Mouse (Mus musculus): ENCODE results near the gene Gria1. TPM values are rescaled to one million over a fixed set of nuclear protein-coding genes. Genes with fewer than 3 reads are reported as not detected.

Gria1 gene
- total and polyA plus RNA-seq, 2 experiments from 2014 or later = 2.1 to 5.6 TPM

GRCm38 (mm10) chr11:57194746-57195145 is 183.6 kb downstream of the Gria1 start:
- no peak overlapping the region for H3K4me3 ChIP-seq (ENCODE audit: low read depth, low read length)
- H3K27me3 ChIP-seq (ENCODE audit: control insufficient read depth, insufficient read depth, low read length) = no peaks in the 10 kb centered on the region
- WGBS = 59% methylated on average over 5 of the region's 5 CpGs
- H3K4me2 ChIP-seq (ENCODE audit: low read depth, low read length) = no peak overlapping the region
- DNase-seq (ENCODE audit: low spot score) (no peak), ATAC-seq (ENCODE audit: insufficient read depth, low read depth) (no peak)
- no peaks in the 10 kb centered on the region for H3K9me3 ChIP-seq (replicated peaks; ENCODE audit: control insufficient read depth, low read length)
- H3K27ac ChIP-seq (ENCODE audit: low read depth) = no peak overlapping the region
- no peaks in the 10 kb centered on the region for H3K36me3 ChIP-seq (replicated peaks; ENCODE audit: control insufficient read depth, insufficient read depth, low read length)
- H3K4me1 ChIP-seq (ENCODE audit: control insufficient read depth, insufficient read depth) = no peaks in the 10 kb centered on the region
- H3K9ac ChIP-seq (replicated peaks; ENCODE audit: low read depth, low read length) = no peak overlapping the region
- TF ChIP-seq CTCF (IDR thresholded peaks at IDR 0.05; ENCODE audit: low read depth) (no peak), EP300 (IDR thresholded peaks at IDR 0.05; ENCODE audit: low read depth) (no peak)

DNA sequence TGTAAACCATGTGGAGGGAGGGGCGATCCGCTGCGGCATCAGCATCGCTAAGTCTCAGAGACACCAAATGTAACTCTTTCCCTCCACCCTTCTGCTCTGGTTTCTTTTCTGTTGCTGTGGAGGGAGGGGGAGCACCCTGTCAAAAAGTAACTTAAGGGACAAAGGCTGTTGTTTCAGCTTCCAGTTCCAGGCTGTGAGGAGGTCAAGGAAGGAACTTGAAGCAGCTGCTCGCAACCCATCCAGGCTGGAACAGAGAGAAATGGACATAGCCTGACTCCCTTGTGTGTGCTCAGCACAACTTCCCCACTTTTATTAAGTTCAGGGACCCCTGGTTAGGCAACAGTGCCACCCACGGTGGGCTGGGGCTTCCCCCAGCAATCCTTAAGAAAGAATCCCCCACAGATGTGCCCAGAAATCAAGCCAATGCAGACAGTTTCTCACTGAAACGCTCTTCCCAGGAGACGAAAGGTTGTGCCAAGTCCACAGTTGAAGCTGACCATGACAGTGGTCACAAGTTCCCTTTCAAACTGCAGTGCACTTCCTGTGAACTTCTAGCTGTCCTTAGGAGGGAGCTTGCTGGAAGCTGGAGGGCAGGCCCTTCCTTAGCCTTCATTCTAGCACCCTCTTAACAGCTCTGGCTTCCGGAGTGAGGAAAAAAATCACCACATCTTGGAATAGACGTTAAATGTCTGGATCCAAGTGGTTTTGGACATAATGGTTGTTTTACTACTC is 190.2 kb downstream of the Gria1 start:
- Histone ChIP-seq H3K9me3 (replicated peaks; ENCODE audit: control insufficient read depth, low read length) (peaks cover 3% of the 10 kb centered on the region; the same call in 1 of the 2 replicates), H3K27ac (ENCODE audit: low read depth) (no peak overlapping the region), H3K27me3 (ENCODE audit: control insufficient read depth, insufficient read depth, low read length) (no peaks in the 10 kb centered on the region), H3K9ac (replicated peaks; ENCODE audit: low read depth, low read length) (no peak overlapping the region), H3K4me2 (ENCODE audit: low read depth, low read length) (no peak overlapping the region), H3K4me3 (ENCODE audit: low read depth, low read length) (no peak overlapping the region), H3K36me3 (replicated peaks; ENCODE audit: control insufficient read depth, insufficient read depth, low read length) (no peaks in the 10 kb centered on the region), H3K4me1 (ENCODE audit: control insufficient read depth, insufficient read depth) (no peaks in the 10 kb centered on the region)
- TF ChIP-seq CTCF (IDR thresholded peaks at IDR 0.05; ENCODE audit: low read depth) = no peak
- TF ChIP-seq EP300 (IDR thresholded peaks at IDR 0.05; ENCODE audit: low read depth) = no peak
- DNase-seq (ENCODE audit: low spot score) = peak; percentile 51
- 52% methylated on average over 10 of the region's 10 CpGs for WGBS
- peak; percentile 47 for ATAC-seq (ENCODE audit: insufficient read depth, low read depth)

DNA sequence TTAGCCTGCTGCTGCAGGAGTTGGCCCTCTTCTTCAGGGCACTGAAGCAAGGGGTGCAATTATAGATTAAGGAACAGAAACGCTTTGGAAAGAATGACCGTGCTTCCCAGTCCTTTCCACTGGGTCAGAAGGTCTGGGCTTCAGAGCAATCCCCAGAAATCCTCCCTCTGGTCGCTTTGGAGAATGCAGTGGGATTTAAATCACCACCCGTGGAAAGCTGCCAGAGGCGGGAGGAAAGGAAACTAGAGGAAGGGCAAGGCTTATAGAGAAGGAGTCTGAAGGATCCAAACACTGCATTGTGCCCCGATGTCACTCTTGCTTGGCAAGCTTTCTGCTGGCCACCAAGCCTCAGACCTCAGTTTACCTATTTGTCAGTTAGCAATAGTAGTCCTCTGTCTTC is 193.2 kb downstream of the Gria1 start:
- H3K27ac ChIP-seq (ENCODE audit: low read depth) = no peak overlapping the region
- ATAC-seq (ENCODE audit: insufficient read depth, low read depth) (no peak), DNase-seq (ENCODE audit: low spot score) (peak; percentile 17)
- H3K9me3 ChIP-seq (replicated peaks; ENCODE audit: control insufficient read depth, low read length) = peaks cover 3% of the 10 kb centered on the region; the same call in 1 of the 2 replicates
- TF ChIP-seq EP300 (IDR thresholded peaks at IDR 0.05; ENCODE audit: low read depth) (no peak), CTCF (IDR thresholded peaks at IDR 0.05; ENCODE audit: low read depth) (no peak)
- H3K27me3 ChIP-seq (ENCODE audit: control insufficient read depth, insufficient read depth, low read length) = no peaks in the 10 kb centered on the region
- H3K36me3 ChIP-seq (replicated peaks; ENCODE audit: control insufficient read depth, insufficient read depth, low read length) = no peaks in the 10 kb centered on the region
- H3K9ac ChIP-seq (replicated peaks; ENCODE audit: low read depth, low read length) = no peak overlapping the region
- H3K4me1 ChIP-seq (ENCODE audit: control insufficient read depth, insufficient read depth) = no peaks in the 10 kb centered on the region
- WGBS = 45% methylated on average over 6 of the region's 6 CpGs
- no peak overlapping the region for H3K4me3 ChIP-seq (ENCODE audit: low read depth, low read length)
- no peak overlapping the region for H3K4me2 ChIP-seq (ENCODE audit: low read depth, low read length)

- no peak for TF ChIP-seq EP300 (IDR thresholded peaks at IDR 0.05; ENCODE audit: low read depth)
- TF ChIP-seq CTCF (IDR thresholded peaks at IDR 0.05; ENCODE audit: low read depth) = no peak
- ATAC-seq (ENCODE audit: insufficient read depth, low read depth) (no peak), DNase-seq (ENCODE audit: low spot score) (no peak)
- Histone ChIP-seq H3K4me1 (ENCODE audit: control insufficient read depth, insufficient read depth) (no peaks in the 10 kb centered on the region), H3K27ac (ENCODE audit: low read depth) (no peak overlapping the region), H3K4me3 (ENCODE audit: low read depth, low read length) (no peak overlapping the region), H3K4me2 (ENCODE audit: low read depth, low read length) (no peak overlapping the region), H3K36me3 (replicated peaks; ENCODE audit: control insufficient read depth, insufficient read depth, low read length) (no peaks in the 10 kb centered on the region), H3K27me3 (ENCODE audit: control insufficient read depth, insufficient read depth, low read length) (no peaks in the 10 kb centered on the region), H3K9ac (replicated peaks; ENCODE audit: low read depth, low read length) (no peak overlapping the region), H3K9me3 (replicated peaks; ENCODE audit: control insufficient read depth, low read length) (peaks cover 3% of the 10 kb centered on the region; the same call in 1 of the 2 replicates)
These were observed 196.1 kb downstream of the Gria1 start for GRCm38 (mm10) chr11:57207260-57207659.

DNA sequence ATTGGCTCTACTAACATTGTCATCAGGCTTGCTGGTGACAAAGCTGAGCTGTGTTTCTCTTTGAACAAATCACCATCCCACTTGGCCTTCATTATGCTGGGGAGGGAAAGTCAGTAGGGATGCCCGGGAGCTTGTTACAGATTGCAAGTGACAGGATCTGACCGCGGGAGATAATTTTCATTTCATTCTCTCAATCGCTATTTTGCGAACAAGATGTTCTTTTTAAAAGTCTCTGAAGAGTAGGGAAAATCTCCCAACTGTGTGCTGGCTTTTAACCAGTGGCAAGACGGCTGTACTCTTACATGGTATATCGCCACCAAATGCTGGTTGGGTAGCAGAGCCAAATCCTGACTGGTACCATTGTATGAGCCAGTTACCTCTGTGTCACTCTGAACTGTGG is 202.9 kb downstream of the Gria1 start:
- DNase-seq (ENCODE audit: low spot score) = no peak
- Histone ChIP-seq H3K36me3 (replicated peaks; ENCODE audit: control insufficient read depth, insufficient read depth, low read length) (no peaks in the 10 kb centered on the region), H3K4me1 (ENCODE audit: control insufficient read depth, insufficient read depth) (no peaks in the 10 kb centered on the region), H3K4me2 (ENCODE audit: low read depth, low read length) (no peak overlapping the region), H3K9ac (replicated peaks; ENCODE audit: low read depth, low read length) (no peak overlapping the region), H3K27me3 (ENCODE audit: control insufficient read depth, insufficient read depth, low read length) (no peaks in the 10 kb centered on the region), H3K27ac (ENCODE audit: low read depth) (no peak overlapping the region), H3K9me3 (replicated peaks; ENCODE audit: control insufficient read depth, low read length) (no peaks in the 10 kb centered on the region), H3K4me3 (ENCODE audit: low read depth, low read length) (no peak overlapping the region)
- no peak for TF ChIP-seq EP300 (IDR thresholded peaks at IDR 0.05; ENCODE audit: low read depth)
- no peak for TF ChIP-seq CTCF (IDR thresholded peaks at IDR 0.05; ENCODE audit: low read depth)
- WGBS = 90% methylated on average over 7 of the region's 7 CpGs
- no peak for ATAC-seq (ENCODE audit: insufficient read depth, low read depth)

GRCm38 (mm10) chr11:57214583-57214982 is 203.4 kb downstream of the Gria1 start:
- Histone ChIP-seq H3K9me3 (replicated peaks; ENCODE audit: control insufficient read depth, low read length) (no peaks in the 10 kb centered on the region), H3K27me3 (ENCODE audit: control insufficient read depth, insufficient read depth, low read length) (no peaks in the 10 kb centered on the region), H3K4me1 (ENCODE audit: control insufficient read depth, insufficient read depth) (no peaks in the 10 kb centered on the region), H3K27ac (ENCODE audit: low read depth) (no peak overlapping the region), H3K4me3 (ENCODE audit: low read depth, low read length) (no peak overlapping the region), H3K9ac (replicated peaks; ENCODE audit: low read depth, low read length) (no peak overlapping the region), H3K36me3 (replicated peaks; ENCODE audit: control insufficient read depth, insufficient read depth, low read length) (no peaks in the 10 kb centered on the region), H3K4me2 (ENCODE audit: low read depth, low read length) (no peak overlapping the region)
- DNase-seq (ENCODE audit: low spot score) = no peak
- TF ChIP-seq EP300 (IDR thresholded peaks at IDR 0.05; ENCODE audit: low read depth) (no peak), CTCF (IDR thresholded peaks at IDR 0.05; ENCODE audit: low read depth) (no peak)
- 70% methylated on average over 5 of the region's 5 CpGs for WGBS
- ATAC-seq (ENCODE audit: insufficient read depth, low read depth) = no peak

Data from heart, postnatal 0 days (tissue).